Mouse (Mus musculus): ENCODE measurements around the gene Ssh2.

DNA sequence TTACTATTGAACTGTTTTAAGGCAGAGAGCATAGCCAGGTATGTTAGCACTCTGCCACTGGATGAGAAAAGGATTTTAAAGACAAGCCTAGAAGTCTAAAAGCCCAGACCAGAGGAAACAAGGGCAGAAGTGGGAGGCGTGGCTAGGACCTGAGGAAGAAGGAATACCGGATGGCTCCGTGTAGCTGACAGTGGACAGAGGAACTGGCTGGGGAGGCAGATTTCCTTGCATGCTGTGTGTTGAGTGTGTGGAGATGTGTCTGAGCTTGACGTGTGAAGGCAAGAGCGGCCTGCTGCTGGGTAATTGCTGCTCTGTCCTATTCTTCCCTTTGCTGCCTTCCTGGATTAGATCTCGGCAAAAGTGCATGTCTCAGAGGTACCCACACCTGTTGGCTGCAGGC lies 286.4 kb downstream of the Ssh2 start:
- no peak for TF ChIP-seq CTCF (IDR thresholded peaks at IDR 0.05; ENCODE audit: borderline replicate concordance, extremely low read depth, insufficient read depth, insufficient read length)
- TF ChIP-seq POLR2A (IDR thresholded peaks at IDR 0.05; ENCODE audit: borderline replicate concordance, extremely low read depth, insufficient read depth, insufficient read length, poor library complexity, severe bottlenecking): no peak

All from brain, embryonic 14.5 days (tissue).